Mouse (Mus musculus): ENCODE measurements around the gene Cox19. TPM values are rescaled to one million over a fixed set of nuclear protein-coding genes. Genes with fewer than 3 reads are reported as not detected.

Gene Cox19
- polyA plus RNA-seq, 1 experiment from 2014 or later = 97.9 TPM

DNA sequence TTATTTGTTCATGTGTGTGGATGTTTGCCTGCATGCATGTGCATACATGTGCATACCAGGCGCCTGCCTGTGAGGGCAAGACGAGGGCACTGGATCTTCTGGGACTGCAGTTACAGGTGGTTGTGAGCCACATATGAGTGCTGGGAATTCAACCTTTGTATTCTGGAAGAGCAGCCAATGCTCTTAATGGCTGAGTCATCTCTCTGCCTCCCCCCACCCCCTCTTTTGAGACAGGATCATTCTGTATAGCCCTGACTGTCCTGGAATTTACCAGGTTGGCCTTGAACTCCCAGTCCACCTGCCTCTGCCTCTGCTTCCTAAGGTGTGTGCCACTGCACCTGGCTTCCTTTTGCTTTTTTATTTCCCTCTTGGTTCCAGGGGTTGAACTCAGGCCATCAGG, 23.6 kb upstream of the Cox19 start:
- no peak overlapping the region for H3K9ac ChIP-seq (replicated peaks; ENCODE audit: low read depth, low read length)
- H3K4me3 ChIP-seq (replicated peaks; ENCODE audit: low read length) = no peak overlapping the region
- peaks cover 20% of the 10 kb centered on the region for H3K4me1 ChIP-seq (replicated peaks; ENCODE audit: control insufficient read depth, insufficient read depth, low read length)
- no peaks in the 10 kb centered on the region for H3K36me3 ChIP-seq (ENCODE audit: control insufficient read depth, insufficient read depth)
- WGBS = 85% methylated on average over 2 of the region's 2 CpGs
- H3K27ac ChIP-seq (ENCODE audit: low read length) = no peak overlapping the region
- ATAC-seq = no peak
- no peaks in the 10 kb centered on the region for H3K9me3 ChIP-seq (ENCODE audit: control insufficient read depth, low read length)
- H3K27me3 ChIP-seq (replicated peaks; ENCODE audit: control insufficient read depth, insufficient read depth, low read length) = no peaks in the 10 kb centered on the region
- H3K4me2 ChIP-seq (ENCODE audit: low read length) = no peak overlapping the region

DNA sequence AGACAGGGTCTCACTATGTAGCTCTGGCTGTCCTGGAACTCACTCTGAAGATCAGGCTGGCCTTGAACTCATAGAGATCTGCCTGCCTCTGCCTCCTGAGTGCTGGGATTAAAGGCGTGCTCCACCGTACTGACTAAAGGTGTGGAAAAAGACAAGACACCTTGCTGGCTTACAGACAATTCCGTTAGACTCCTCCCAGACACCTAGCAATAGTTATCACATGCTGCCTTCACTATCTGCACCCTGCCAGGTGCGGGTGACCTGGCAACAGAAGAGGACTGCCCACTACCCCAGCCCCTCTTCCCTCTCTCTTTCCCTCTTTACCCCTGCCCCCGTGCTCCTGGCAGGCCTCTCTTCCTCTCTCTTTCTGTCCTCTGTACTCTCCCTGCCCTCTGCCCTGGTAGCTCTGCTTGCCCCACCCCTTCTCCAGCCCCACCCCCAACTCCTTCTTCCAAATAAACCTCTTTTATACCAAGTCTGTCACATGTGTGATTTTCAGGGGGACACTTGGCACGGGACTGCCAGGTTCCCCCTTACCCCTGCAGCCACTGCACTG, 22.7 kb upstream of the Cox19 start:
- Histone ChIP-seq H3K9me3 (ENCODE audit: control insufficient read depth, low read length) (no peaks in the 10 kb centered on the region), H3K4me1 (replicated peaks; ENCODE audit: control insufficient read depth, insufficient read depth, low read length) (peaks cover 17% of the 10 kb centered on the region), H3K9ac (replicated peaks; ENCODE audit: low read depth, low read length) (no peak overlapping the region), H3K4me3 (replicated peaks; ENCODE audit: low read length) (no peak overlapping the region), H3K27ac (ENCODE audit: low read length) (no peak overlapping the region), H3K4me2 (ENCODE audit: low read length) (no peak overlapping the region), H3K27me3 (replicated peaks; ENCODE audit: control insufficient read depth, insufficient read depth, low read length) (no peaks in the 10 kb centered on the region), H3K36me3 (ENCODE audit: control insufficient read depth, insufficient read depth) (no peaks in the 10 kb centered on the region)
- whole genome bisulfite sequencing = 85% methylated on average over 6 of the region's 6 CpGs
- no peak for ATAC-seq

DNA sequence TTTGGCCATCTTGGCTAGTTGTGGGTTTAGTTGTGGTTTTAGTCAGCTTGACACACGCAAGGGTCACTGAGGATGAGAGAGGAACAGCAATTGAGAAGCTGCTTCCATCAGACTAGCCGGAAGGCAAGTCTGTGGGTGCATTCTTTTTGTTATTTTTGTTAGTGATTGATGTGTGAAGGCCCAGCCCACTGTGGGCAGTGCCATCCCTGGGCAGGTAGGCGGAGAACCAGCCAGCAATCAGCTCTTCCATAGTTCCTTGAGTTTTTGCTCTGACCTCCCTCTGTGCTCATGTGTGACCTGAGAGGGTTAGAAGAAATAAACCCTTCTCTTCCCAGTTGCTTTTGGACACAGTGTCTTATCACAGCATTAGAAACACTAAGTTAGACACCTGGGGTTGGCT, 21.9 kb upstream of the Cox19 start:
- 87% methylated on average over 3 of the region's 3 CpGs for WGBS
- no peak for ATAC-seq

DNA sequence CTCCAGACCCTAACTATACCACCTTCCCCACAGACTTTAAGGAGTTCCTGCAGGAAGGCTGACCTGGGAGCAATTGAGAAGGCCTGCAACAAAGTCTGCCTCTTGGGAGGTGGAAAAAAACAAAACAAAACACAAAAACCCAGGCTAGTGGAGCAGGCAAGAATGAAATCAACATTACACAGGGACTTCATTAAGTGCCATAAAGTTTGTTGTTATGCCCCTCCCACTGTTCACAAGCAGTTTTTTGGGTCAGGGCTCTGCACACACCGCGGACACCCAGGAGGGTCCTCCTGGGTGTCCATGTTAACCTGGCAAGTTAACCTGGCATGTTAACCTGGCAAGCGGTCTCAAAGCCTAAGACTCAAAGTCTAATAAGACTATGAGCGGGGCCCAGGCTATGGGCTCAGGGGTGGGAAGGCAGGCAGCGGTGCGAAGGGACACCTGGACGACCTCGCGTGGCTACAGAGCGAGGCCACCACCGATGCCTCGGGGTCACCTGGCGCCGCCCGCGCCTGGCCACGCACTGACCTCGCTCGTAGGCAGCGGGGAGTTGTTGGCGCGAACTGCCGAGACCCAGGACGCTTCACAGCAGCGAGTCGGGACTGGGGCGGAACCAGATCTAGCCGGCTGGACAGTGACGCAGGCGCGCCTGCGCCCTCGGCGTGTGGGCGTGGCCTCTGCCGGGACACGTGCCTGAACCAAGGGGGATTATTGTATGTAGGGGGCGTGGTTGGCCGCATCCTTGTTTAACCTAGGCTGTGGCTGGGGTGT, 20.6 kb upstream of the Cox19 start:
- H3K9me3 ChIP-seq (ENCODE audit: control insufficient read depth, low read length) = no peaks in the 10 kb centered on the region
- H3K9ac ChIP-seq (replicated peaks; ENCODE audit: low read depth, low read length) = peak overlapping the region; percentile 87
- peak; percentile 94 for ATAC-seq
- WGBS = 2% methylated on average over 39 of the region's 39 CpGs
- peak overlapping the region; percentile 88 for H3K4me2 ChIP-seq (ENCODE audit: low read length)
- no peaks in the 10 kb centered on the region for H3K27me3 ChIP-seq (replicated peaks; ENCODE audit: control insufficient read depth, insufficient read depth, low read length)
- peaks cover 13% of the 10 kb centered on the region for H3K4me1 ChIP-seq (replicated peaks; ENCODE audit: control insufficient read depth, insufficient read depth, low read length)
- H3K27ac ChIP-seq (ENCODE audit: low read length) = peak overlapping the region; percentile 58; the same call in 1 of the 2 replicates
- peak overlapping the region; percentile 77 for H3K4me3 ChIP-seq (replicated peaks; ENCODE audit: low read length)
- H3K36me3 ChIP-seq (ENCODE audit: control insufficient read depth, insufficient read depth) = no peaks in the 10 kb centered on the region

More for the DNA sequence above, 21.9 kb upstream of the Cox19 start:
- H3K9ac ChIP-seq (replicated peaks; ENCODE audit: low read depth, low read length) = no peak overlapping the region
- H3K27me3 ChIP-seq (replicated peaks; ENCODE audit: control insufficient read depth, insufficient read depth, low read length) = no peaks in the 10 kb centered on the region
- no peak overlapping the region for H3K27ac ChIP-seq (ENCODE audit: low read length)
- no peaks in the 10 kb centered on the region for H3K36me3 ChIP-seq (ENCODE audit: control insufficient read depth, insufficient read depth)
- H3K4me3 ChIP-seq (replicated peaks; ENCODE audit: low read length) = no peak overlapping the region
- no peak overlapping the region for H3K4me2 ChIP-seq (ENCODE audit: low read length)
- no peaks in the 10 kb centered on the region for H3K9me3 ChIP-seq (ENCODE audit: control insufficient read depth, low read length)
- peaks cover 16% of the 10 kb centered on the region for H3K4me1 ChIP-seq (replicated peaks; ENCODE audit: control insufficient read depth, insufficient read depth, low read length)

DNA sequence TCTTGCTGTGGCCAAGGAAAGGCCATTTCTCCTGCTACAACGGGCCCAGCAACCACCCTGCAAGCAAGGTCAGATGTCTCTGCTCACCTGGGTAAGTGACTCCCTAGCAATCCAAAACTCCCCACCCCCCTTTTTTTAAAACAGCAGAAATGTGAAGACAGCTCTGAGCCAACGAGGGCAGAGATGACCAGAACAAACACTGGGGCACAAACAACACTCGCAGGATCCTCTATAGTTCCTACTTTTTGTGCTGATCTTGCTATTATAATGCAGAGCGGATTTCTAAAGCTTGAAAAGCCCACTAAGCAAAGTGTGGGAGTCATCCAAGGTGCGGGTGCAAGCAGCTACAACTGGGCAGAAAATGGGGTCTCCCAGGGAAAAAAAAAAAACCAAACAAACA, 19.9 kb upstream of the Cox19 start:
- H3K4me1 ChIP-seq (replicated peaks; ENCODE audit: control insufficient read depth, insufficient read depth, low read length) = peaks cover 13% of the 10 kb centered on the region
- no peak overlapping the region; the same call in 1 of the 2 replicates for H3K4me3 ChIP-seq (replicated peaks; ENCODE audit: low read length)
- peak overlapping the region; percentile 88; the same call in 1 of the 2 replicates for H3K4me2 ChIP-seq (ENCODE audit: low read length)
- H3K9me3 ChIP-seq (ENCODE audit: control insufficient read depth, low read length) = no peaks in the 10 kb centered on the region
- WGBS = 65% methylated on average over 5 of the region's 5 CpGs
- no peak for ATAC-seq
- no peaks in the 10 kb centered on the region for H3K27me3 ChIP-seq (replicated peaks; ENCODE audit: control insufficient read depth, insufficient read depth, low read length)
- no peaks in the 10 kb centered on the region for H3K36me3 ChIP-seq (ENCODE audit: control insufficient read depth, insufficient read depth)
- no peak overlapping the region for H3K9ac ChIP-seq (replicated peaks; ENCODE audit: low read depth, low read length)
- H3K27ac ChIP-seq (ENCODE audit: low read length) = no peak overlapping the region

DNA sequence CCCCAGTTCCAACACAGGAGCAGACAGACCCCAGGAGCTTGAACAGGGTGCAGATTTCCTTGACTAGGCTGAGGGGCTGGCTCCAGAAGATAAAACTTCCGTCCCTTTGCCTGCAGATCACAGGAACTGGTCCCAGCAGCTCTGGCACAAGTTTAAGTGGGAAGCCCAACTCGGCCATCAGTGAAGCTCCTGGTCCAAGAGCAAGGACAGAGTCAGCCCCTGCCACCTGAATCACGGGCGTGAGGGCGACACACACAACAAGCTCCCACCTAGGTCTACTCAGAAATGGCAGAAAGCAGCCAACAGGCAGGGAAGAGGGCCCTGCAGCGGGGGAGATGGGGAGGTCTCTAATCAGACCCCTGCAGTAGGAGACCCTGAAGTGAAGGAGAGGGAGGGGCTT, 19.1 kb upstream of the Cox19 start:
- 85% methylated on average over 6 of the region's 6 CpGs for WGBS
- Histone ChIP-seq H3K4me2 (ENCODE audit: low read length) (no peak overlapping the region), H3K27ac (ENCODE audit: low read length) (no peak overlapping the region), H3K4me1 (replicated peaks; ENCODE audit: control insufficient read depth, insufficient read depth, low read length) (peaks cover 13% of the 10 kb centered on the region), H3K9me3 (ENCODE audit: control insufficient read depth, low read length) (no peaks in the 10 kb centered on the region), H3K36me3 (ENCODE audit: control insufficient read depth, insufficient read depth) (no peaks in the 10 kb centered on the region), H3K27me3 (replicated peaks; ENCODE audit: control insufficient read depth, insufficient read depth, low read length) (no peaks in the 10 kb centered on the region), H3K4me3 (replicated peaks; ENCODE audit: low read length) (no peak overlapping the region), H3K9ac (replicated peaks; ENCODE audit: low read depth, low read length) (no peak overlapping the region)
- ATAC-seq = no peak

DNA sequence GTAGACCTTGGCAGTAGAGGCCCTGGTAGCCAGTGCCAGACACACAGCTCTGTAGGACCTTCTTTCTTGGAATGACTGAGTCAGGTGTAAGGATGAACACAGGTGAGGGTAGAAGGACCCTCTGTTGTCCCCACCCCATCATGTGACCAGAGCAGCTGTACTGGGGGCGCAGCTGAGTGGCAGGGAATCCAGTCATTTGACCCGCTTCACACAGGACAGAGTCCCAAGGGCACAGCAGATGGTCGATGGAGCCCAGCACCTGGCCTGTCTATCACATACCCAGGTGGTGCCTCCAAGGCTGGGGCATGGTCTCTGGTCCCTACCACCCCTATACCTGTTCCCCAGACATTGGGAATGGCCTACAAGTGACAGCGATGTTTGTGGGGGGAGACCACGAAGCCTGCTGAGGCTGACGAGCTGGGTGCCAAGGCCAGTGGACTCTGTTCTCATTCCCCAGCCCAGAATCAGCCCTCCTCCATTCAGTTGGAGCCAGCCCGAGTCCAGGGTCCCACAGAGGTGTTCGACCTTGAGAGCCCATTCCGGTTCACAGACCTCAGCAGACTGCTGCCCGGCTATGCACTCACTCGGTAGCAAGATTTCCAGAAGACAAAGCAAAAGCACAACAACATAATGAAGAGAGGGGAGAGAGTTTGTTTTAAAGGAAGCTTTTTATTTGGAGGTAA, 17.6 kb upstream of the Cox19 start:
- WGBS = 78% methylated on average over 11 of the region's 11 CpGs
- no peak for ATAC-seq
- Histone ChIP-seq H3K4me3 (replicated peaks; ENCODE audit: low read length) (no peak overlapping the region), H3K27me3 (replicated peaks; ENCODE audit: control insufficient read depth, insufficient read depth, low read length) (no peaks in the 10 kb centered on the region), H3K27ac (ENCODE audit: low read length) (no peak overlapping the region), H3K4me2 (ENCODE audit: low read length) (no peak overlapping the region), H3K4me1 (replicated peaks; ENCODE audit: control insufficient read depth, insufficient read depth, low read length) (peaks cover 23% of the 10 kb centered on the region), H3K9ac (replicated peaks; ENCODE audit: low read depth, low read length) (no peak overlapping the region), H3K9me3 (ENCODE audit: control insufficient read depth, low read length) (no peaks in the 10 kb centered on the region), H3K36me3 (ENCODE audit: control insufficient read depth, insufficient read depth) (no peaks in the 10 kb centered on the region)

DNA sequence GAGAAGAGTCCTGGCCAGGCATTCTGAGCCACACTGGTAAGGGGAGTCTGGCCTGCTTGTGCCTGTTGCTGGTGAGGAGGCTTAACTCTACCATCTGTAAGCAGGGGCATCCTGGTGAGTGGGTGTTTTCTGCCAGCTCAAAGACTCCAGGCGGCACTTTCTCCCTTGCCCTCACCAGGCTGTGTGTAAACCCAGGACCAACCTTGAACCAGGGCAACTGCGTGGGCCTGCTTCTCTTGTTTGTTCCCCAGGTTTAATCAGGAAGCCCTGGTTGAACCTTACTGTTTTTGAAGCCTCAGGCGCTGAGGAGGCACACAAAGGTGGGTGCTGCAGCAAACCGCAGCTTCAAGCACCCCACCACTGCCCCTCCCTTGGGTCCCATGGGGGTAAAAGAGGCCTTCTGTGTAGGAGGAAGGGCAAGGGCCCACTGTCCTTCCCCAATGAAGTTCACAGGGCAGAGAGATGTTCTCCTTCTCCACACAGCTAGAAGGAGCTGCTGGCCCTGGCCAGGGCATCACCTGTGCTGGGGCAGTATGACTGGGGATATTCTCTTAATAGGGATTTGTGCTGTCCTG, 16.8 kb upstream of the Cox19 start:
- no peak overlapping the region for H3K4me2 ChIP-seq (ENCODE audit: low read length)
- no peaks in the 10 kb centered on the region for H3K36me3 ChIP-seq (ENCODE audit: control insufficient read depth, insufficient read depth)
- H3K27me3 ChIP-seq (replicated peaks; ENCODE audit: control insufficient read depth, insufficient read depth, low read length) = no peaks in the 10 kb centered on the region
- ATAC-seq = no peak
- no peak overlapping the region for H3K27ac ChIP-seq (ENCODE audit: low read length)
- no peak overlapping the region for H3K9ac ChIP-seq (replicated peaks; ENCODE audit: low read depth, low read length)
- H3K9me3 ChIP-seq (ENCODE audit: control insufficient read depth, low read length) = no peaks in the 10 kb centered on the region
- H3K4me3 ChIP-seq (replicated peaks; ENCODE audit: low read length) = no peak overlapping the region
- peaks cover 23% of the 10 kb centered on the region for H3K4me1 ChIP-seq (replicated peaks; ENCODE audit: control insufficient read depth, insufficient read depth, low read length)
- 88% methylated on average over 4 of the region's 4 CpGs for WGBS

DNA sequence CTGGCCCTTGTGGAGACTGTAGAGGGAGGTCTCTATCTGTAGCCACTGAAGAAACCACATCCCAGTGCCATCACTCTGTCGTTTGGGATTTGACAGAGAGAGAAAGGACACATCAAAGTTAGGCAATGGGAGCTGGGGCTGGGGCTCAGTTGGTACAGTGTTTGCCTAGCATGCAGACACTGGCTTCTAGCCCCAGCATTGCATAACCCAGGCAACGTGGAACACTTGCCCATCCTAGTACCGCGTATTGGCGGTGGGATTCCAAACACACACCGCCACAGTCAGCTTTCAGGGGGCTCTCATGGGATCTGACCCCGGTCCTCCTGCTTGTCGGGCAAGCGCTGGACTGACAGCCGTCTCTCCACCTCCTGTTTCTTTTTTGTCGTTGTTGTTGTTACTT, 15.3 kb upstream of the Cox19 start:
- no peak overlapping the region for H3K9ac ChIP-seq (replicated peaks; ENCODE audit: low read depth, low read length)
- H3K36me3 ChIP-seq (ENCODE audit: control insufficient read depth, insufficient read depth) = no peaks in the 10 kb centered on the region
- no peak overlapping the region for H3K4me2 ChIP-seq (ENCODE audit: low read length)
- H3K27ac ChIP-seq (ENCODE audit: low read length) = no peak overlapping the region
- peaks cover 13% of the 10 kb centered on the region for H3K4me1 ChIP-seq (replicated peaks; ENCODE audit: control insufficient read depth, insufficient read depth, low read length)
- H3K27me3 ChIP-seq (replicated peaks; ENCODE audit: control insufficient read depth, insufficient read depth, low read length) = no peaks in the 10 kb centered on the region
- ATAC-seq = no peak
- no peak overlapping the region for H3K4me3 ChIP-seq (replicated peaks; ENCODE audit: low read length)
- WGBS = 81% methylated on average over 11 of the region's 11 CpGs
- no peaks in the 10 kb centered on the region for H3K9me3 ChIP-seq (ENCODE audit: control insufficient read depth, low read length)

Measured in forebrain, embryonic 16.5 days (tissue).